In the genomic region with DNA sequence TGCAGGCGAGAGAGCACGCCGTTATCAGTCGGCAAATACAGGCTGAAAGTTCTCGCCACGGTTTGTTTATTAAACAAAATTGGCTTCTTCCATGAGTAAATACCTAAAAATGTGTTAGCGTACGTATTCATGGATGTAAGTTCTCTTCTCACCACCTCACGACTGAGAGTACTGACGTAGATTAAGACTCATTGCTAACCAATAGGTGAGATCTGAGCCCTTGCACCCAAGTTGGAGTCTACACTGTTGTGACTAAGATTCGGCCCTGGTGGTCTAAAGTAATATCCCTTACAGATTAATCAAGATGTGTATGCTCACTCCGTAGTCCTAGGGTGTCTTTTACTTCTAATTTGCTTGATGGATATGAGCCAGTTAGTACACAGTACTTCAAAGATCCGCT, we compare ENCODE assay signal across 8 mouse cellular contexts. TPM values are rescaled to one million over a fixed set of nuclear protein-coding genes. Genes with fewer than 3 reads are reported as not detected.
DNase-seq lines count a peak whose midpoint lies in the region; ATAC-seq and TF ChIP-seq lines count a peak whose summit lies in the region.

No protein-coding gene starts in this region.

- in situ Hi-C loops in Patski (cut with MboI; ENCODE audit: low pct_unique_long_range_greater_than_20kb), result no loop called here

- CTCF ChIA-PET in Patski (lab: Charles Lee), result no interaction called here

- H3K4me1 ChIP-seq in lung, adult 2 months (ENCODE audit: control insufficient read depth, insufficient read depth, low read length), result peaks cover 2% of the 10 kb centered on the region; the same call in 1 of the 2 replicates
- peaks cover 7% of the 10 kb centered on the region for H3K4me1 ChIP-seq in forebrain, embryonic 10.5 days
- H3K4me1 ChIP-seq in limb, embryonic 14.5 days (ENCODE audit: control insufficient read depth, insufficient read depth, low read length), result peaks cover 5% of the 10 kb centered on the region; the same call in 1 of the 2 replicates
- peaks cover 13% of the 10 kb centered on the region for H3K4me1 ChIP-seq in neural tube, embryonic 13.5 days (replicated peaks)

- POLR2A ChIA-PET in Patski (lab: Charles Lee), result no interaction called here

- peak overlapping the region; percentile 98 for H3K27ac ChIP-seq in forebrain, embryonic 10.5 days
- peak overlapping the region; percentile 99 for H3K27ac ChIP-seq in limb, embryonic 14.5 days (replicated peaks; ENCODE audit: low read depth, low read length)
- H3K27ac ChIP-seq in neural tube, embryonic 13.5 days (replicated peaks), result peak overlapping the region; percentile 100

- peak overlapping the region; percentile 96 for H3K4me3 ChIP-seq in lung, adult 2 months (replicated peaks; ENCODE audit: extremely low read depth, low read depth, low read length)
- H3K4me3 ChIP-seq in forebrain, embryonic 10.5 days, result peak overlapping the region; percentile 80
- peak overlapping the region; percentile 71 for H3K4me3 ChIP-seq in limb, embryonic 14.5 days (replicated peaks; ENCODE audit: low read length)
- H3K4me3 ChIP-seq in neural tube, embryonic 13.5 days, result peak overlapping the region; percentile 75

- H3K4me2 ChIP-seq in limb, embryonic 14.5 days (replicated peaks; ENCODE audit: low read depth, low read length, severe bottlenecking), result peak overlapping the region; percentile 67
- H3K4me2 ChIP-seq in neural tube, embryonic 13.5 days, result peak overlapping the region; percentile 63

- peak overlapping the region; percentile 82 for H3K9ac ChIP-seq in limb, embryonic 14.5 days (ENCODE audit: low read depth, low read length, severe bottlenecking)
- peak overlapping the region; percentile 93 for H3K9ac ChIP-seq in neural tube, embryonic 13.5 days

- 3% methylated on average over 13 of the region's 13 CpGs for WGBS in lung, adult 2 months
- WGBS in forebrain, embryonic 10.5 days, result 21% methylated on average over 13 of the region's 13 CpGs
- 16% methylated on average over 13 of the region's 13 CpGs for WGBS in limb, embryonic 14.5 days
- 17% methylated on average over 13 of the region's 13 CpGs for WGBS in neural tube, embryonic 13.5 days

- no peak for TF ChIP-seq CTCF in lung, adult 2 months (IDR thresholded peaks at IDR 0.05; ENCODE audit: insufficient read depth, low read length)
- TF ChIP-seq CTCF in Patski (IDR thresholded peaks at IDR 0.05), result peak; percentile 14

- peaks cover 23% of the 10 kb centered on the region for H3K36me3 ChIP-seq in forebrain, embryonic 10.5 days (replicated peaks)
- H3K36me3 ChIP-seq in limb, embryonic 14.5 days (ENCODE audit: control insufficient read depth, insufficient read depth, low read length), result 0 out of 2 replicates have a peak, but pooled peaks cover 4% of the 10 kb centered on the region
- H3K36me3 ChIP-seq in neural tube, embryonic 13.5 days, result peaks cover 6% of the 10 kb centered on the region; the same call in 1 of the 2 replicates

- ATAC-seq in Patski, result peak; percentile 15
- ATAC-seq in limb, embryonic 14.5 days (ENCODE audit: low FRiP score, low read depth), result no peak
- peak; percentile 8; the same call in 1 of the 2 replicates for ATAC-seq in neural tube, embryonic 13.5 days (ENCODE audit: low read depth)

- H3K27me3 ChIP-seq in Patski, result no peaks in the 10 kb centered on the region
- H3K27me3 ChIP-seq in forebrain, embryonic 10.5 days (ENCODE audit: poor library complexity, severe bottlenecking), result no peaks in the 10 kb centered on the region
- no peaks in the 10 kb centered on the region for H3K27me3 ChIP-seq in limb, embryonic 14.5 days (ENCODE audit: control insufficient read depth, insufficient read depth, low read length)
- H3K27me3 ChIP-seq in neural tube, embryonic 13.5 days, result no peaks in the 10 kb centered on the region

- no peak for DNase-seq in lung, adult 2 months
- no peak for DNase-seq in lung, postnatal 4 days
- peak; percentile 6 for DNase-seq in Patski (ENCODE audit: low read depth, low spot score)
- DNase-seq in forebrain, embryonic 10.5 days (ENCODE audit: extremely low spot score, low spot score), result no peak
- DNase-seq in limb, embryonic 14.5 days (ENCODE audit: low spot score), result peak; percentile 44
- no peak for DNase-seq in cerebellum, postnatal 25 days
- no peak for DNase-seq in adrenal gland, postnatal 36 days

- TF ChIP-seq POLR2A in lung, adult 2 months (IDR thresholded peaks at IDR 0.05; ENCODE audit: borderline replicate concordance, extremely low read depth, low read depth, low read length), result no peak
- no peak for TF ChIP-seq POLR2A in limb, embryonic 14.5 days (IDR thresholded peaks at IDR 0.05; ENCODE audit: borderline replicate concordance, extremely low read depth, insufficient read depth, insufficient read length)

- no peaks in the 10 kb centered on the region for H3K9me3 ChIP-seq in forebrain, embryonic 10.5 days
- no peaks in the 10 kb centered on the region for H3K9me3 ChIP-seq in limb, embryonic 14.5 days (ENCODE audit: control insufficient read depth, low read length)
- H3K9me3 ChIP-seq in neural tube, embryonic 13.5 days, result no peaks in the 10 kb centered on the region

RNA-seq across cellular contexts. Expression of gene Rnpc3, which starts 0.6 kb away (rescaled TPM):
- polyA plus RNA-seq in lung, adult 2 months (2012; rRNA removed), result 7.8 and 9.1 TPM in 2 replicates
- polyA plus RNA-seq in Patski (2021), result 25.2 TPM
- 34.3 and 37.4 TPM in 2 replicates for polyA plus RNA-seq in forebrain, embryonic 10.5 days (2016; fragmentation: Nextera tagmentation; extraction: Ambion mirVana)
- polyA plus RNA-seq in limb, embryonic 14.5 days (2012; rRNA removed), result 23.4 and 34.9 TPM in 2 replicates
- polyA plus RNA-seq in limb, embryonic 14.5 days (2014; fragmentation: Nextera tagmentation; extraction: Ambion mirVana), result 35.8 TPM in 2 replicates
- polyA plus RNA-seq in neural tube, embryonic 13.5 days (2015; fragmentation: Nextera tagmentation; extraction: Ambion mirVana), result 49.4 and 50.9 TPM in 2 replicates
- total RNA-seq in adrenal gland, postnatal 36 days (2021), result 10 to 100 TPM; 20.6 to 22.8 TPM

RNA-seq across cellular contexts. Expression of gene Amy1, which starts 24.1 kb away (rescaled TPM):
- 1.9 and 2.5 TPM in 2 replicates for polyA plus RNA-seq in lung, adult 2 months (2012; rRNA removed)
- 0.49 TPM for polyA plus RNA-seq in Patski (2021)
- 0.27 and 0.47 TPM in 2 replicates for polyA plus RNA-seq in forebrain, embryonic 10.5 days (2016; fragmentation: Nextera tagmentation; extraction: Ambion mirVana)
- 4.0 and 5.9 TPM in 2 replicates for polyA plus RNA-seq in limb, embryonic 14.5 days (2012; rRNA removed)
- polyA plus RNA-seq in limb, embryonic 14.5 days (2014; fragmentation: Nextera tagmentation; extraction: Ambion mirVana), result 2.6 and 3.2 TPM in 2 replicates
- polyA plus RNA-seq in neural tube, embryonic 13.5 days (2015; fragmentation: Nextera tagmentation; extraction: Ambion mirVana), result 11.6 and 13.1 TPM in 2 replicates
- 10 to 100 TPM; 48.0 to 76.2 TPM for total RNA-seq in adrenal gland, postnatal 36 days (2021)

Comparison
In these comparisons a context has a peak if more than half of its experiments do, and no peak if none do; other contexts are left out.
1. DNase-seq: peak in Patski (single experiment) and limb, embryonic 14.5 days (single experiment); none in lung, adult 2 months (single experiment), lung, postnatal 4 days (0 of 2), forebrain, embryonic 10.5 days (single experiment), cerebellum, postnatal 25 days (0 of 2) and adrenal gland, postnatal 36 days (0 of 2).
2. Peak in every context shown above with its lines, with median percentiles within 50 percentile points of each other: H3K4me3 ChIP-seq and H3K27ac ChIP-seq.